Mouse (Mus musculus) brain, embryonic 14.5 days (tissue): ENCODE measurements around the gene Theg.

Experiments
- CTCF ChIP-seq: fragments of 200-500 bp; IDR thresholded peaks from 2 replicates; pipeline ENCODE4 v1.5.1; 2012; ENCODE audit warnings: inconsistent platforms, mild to moderate bottlenecking, moderate library complexity, borderline replicate concordance; ENCODE audit not compliant: insufficient read depth, insufficient read length; ENCODE audit errors: extremely low read depth
- POLR2A ChIP-seq: fragments of 200-500 bp; IDR thresholded peaks from 2 replicates; pipeline ENCODE4 v1.6.1; 2012; ENCODE audit warnings: mild to moderate bottlenecking, inconsistent platforms, borderline replicate concordance; ENCODE audit not compliant: poor library complexity, insufficient read depth, insufficient read length, severe bottlenecking; ENCODE audit errors: extremely low read depth

DNA sequence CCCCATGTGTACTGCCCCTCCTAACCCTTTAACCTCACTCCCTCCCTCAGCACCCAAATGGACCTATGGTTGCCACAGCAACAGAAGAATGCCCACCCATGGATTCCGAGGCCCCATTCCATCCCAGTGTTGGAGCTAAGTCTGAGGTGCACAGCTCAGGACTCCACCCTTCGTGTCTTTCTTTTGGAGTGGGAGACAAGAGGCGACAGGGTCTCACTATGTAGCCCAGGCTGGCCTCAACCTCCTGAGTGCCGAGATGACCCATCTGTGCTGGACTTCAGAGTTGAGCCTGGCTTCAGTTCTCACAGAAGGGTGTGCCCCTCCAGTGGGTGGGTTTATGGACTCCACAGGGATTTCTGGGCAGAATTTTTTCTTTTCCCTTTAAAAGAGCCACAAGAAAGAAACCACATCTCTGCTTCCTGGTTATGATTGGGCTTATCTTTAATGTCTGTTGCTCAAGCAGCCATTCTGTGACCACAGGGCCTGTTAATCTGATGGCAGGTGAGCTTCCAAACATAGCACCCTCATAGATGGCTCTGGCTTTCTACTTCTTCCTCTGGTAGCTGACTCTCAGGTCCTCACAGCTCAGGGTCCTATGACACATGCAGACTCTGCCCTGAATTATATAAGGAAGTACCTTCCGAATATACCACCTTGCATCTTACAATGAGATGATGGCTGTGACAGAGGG is at the start of gene Theg:
- TF ChIP-seq CTCF (no peak), POLR2A (no peak)
